Mouse (Mus musculus): Measurements from ENCODE around the gene Taar7b. TPM values are rescaled to one million over a fixed set of nuclear protein-coding genes. Genes with fewer than 3 reads are reported as not detected.

Gene Taar7b
- total RNA-seq, 2 experiments from 2014 or later: not detected

DNA sequence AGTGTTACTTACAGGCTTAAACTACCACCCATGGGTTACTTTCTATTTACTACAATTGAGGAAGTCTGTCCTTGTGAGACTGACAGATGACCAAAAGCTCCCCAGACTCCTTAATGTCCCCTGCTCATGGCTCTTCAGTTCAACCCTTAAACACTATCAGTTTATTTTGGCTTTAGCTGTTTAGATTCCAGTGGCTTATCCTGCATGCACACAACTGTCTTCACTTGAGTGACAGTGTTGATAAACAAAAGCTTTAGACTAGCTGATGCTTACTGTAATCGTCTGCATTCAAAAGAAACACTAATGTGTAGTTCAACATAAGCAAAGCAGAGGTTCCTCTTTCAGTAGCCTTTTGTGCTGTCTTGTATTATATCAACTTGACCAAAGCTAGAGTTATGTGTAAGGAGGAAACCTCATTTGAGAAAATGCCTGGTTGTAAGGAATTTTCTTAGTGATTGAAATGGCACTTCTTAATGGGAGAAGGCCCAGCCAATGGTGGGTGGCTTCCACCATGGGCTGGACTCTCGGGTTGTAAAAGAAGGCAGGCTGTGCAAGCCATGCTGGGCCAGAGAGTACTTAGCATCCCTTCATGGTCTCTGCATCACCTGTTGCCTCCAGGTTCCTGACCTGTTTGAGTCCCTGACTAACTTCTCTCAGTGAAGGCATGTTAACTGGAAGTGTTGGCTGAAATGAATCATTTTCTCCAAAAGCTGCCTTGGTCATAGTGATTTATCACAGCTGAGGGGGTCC lies 40.6 kb downstream of the Taar7b start:
- intact Hi-C loops (cut with DNase I): no loop called here
- no peak for DNase-seq (ENCODE audit: low spot score in 2 of 2)

DNA sequence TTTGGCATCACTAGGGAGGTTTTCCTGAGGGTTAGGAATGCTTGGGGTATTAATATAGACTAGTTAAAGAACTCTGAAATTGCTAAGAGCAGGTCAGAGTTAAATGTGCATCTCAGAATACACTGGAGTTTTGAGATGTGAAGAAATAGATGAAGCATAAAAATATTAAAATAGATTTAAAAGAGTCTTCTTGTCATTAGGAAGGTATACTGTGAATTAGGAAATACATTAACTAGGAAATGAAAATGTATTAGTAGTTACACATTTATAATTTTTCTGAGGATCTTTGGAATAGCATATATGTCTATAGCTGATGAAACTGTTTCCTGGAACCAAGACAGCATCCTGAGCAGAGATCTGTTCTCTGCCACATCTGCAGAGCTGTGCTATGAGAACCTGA lies 49.5 kb downstream of the Taar7b start, which contains the start of gene Taar7f:
TSS of gene Taar7f (plus strand) at position 301 of the 400 bp plus-strand sequence.
- intact Hi-C loops (cut with DNase I): no loop called here
- DNase-seq (ENCODE audit: low spot score in 2 of 2): no peak

Other genes starting within 250 kb of the Taar7b start
- gene Rps12, start 212.7 kb upstream of the Taar7b start, total RNA-seq (2021): 100 to 1,000 TPM; 222 to 226 TPM
- gene Slc18b1, start 203.0 kb upstream of the Taar7b start, total RNA-seq (2021): 10 to 100 TPM; 18.3 to 23.3 TPM
- gene Vnn3, start 148.5 kb upstream of the Taar7b start, total RNA-seq (2021): under 1 TPM in 1 of 2 experiments, not detected in 1; 0.19 TPM
- under 1 TPM in 1 of 2 experiments, not detected in 1; 0.13 TPM for gene Vnn1, start 105.3 kb upstream of the Taar7b start, total RNA-seq (2021)
- not detected for gene Taar1, start 79.6 kb upstream of the Taar7b start, total RNA-seq (2021)
- gene Taar2, start 61.4 kb upstream of the Taar7b start, total RNA-seq (2021): not detected
- gene Taar3, start 50.4 kb upstream of the Taar7b start, total RNA-seq (2021): not detected
- not detected for gene Taar4, start 39.4 kb upstream of the Taar7b start, total RNA-seq (2021)
- not detected for gene Taar5, start 29.2 kb upstream of the Taar7b start, total RNA-seq (2021)
- not detected for gene Taar6, start 14.3 kb upstream of the Taar7b start, total RNA-seq (2021)
- not detected for gene Taar7a, start 6.5 kb upstream of the Taar7b start, total RNA-seq (2021)
- gene Taar7d, start 27.3 kb downstream of the Taar7b start, total RNA-seq (2021): not detected
- not detected for gene Taar7e, start 37.7 kb downstream of the Taar7b start, total RNA-seq (2021)
- gene Taar7f, start 49.6 kb downstream of the Taar7b start, total RNA-seq (2021): not detected
- not detected for gene Taar8a, start 76.6 kb downstream of the Taar7b start, total RNA-seq (2021)
- gene Taar8b, start 92.4 kb downstream of the Taar7b start, total RNA-seq (2021): not detected
- not detected for gene Taar8c, start 102.0 kb downstream of the Taar7b start, total RNA-seq (2021)
- gene Taar9, start 109.6 kb downstream of the Taar7b start, total RNA-seq (2021): not detected
- gene Stx7, start 149.4 kb downstream of the Taar7b start, total RNA-seq (2021): 100 to 1,000 TPM; 150 to 156 TPM
- 10 to 100 TPM in 1 of 2 experiments, 1 to 10 TPM in 1; 8.9 to 11.3 TPM for gene Moxd1, start 223.6 kb downstream of the Taar7b start, total RNA-seq (2021)